Mouse (Mus musculus) brain, embryonic 14.5 days (tissue): ENCODE measurements around the gene Amz1.

ENCODE experiments used
- CTCF ChIP-seq: fragments of 200-500 bp; IDR thresholded peaks from 2 replicates; pipeline ENCODE4 v1.5.1; 2012; ENCODE audit warnings: inconsistent platforms, mild to moderate bottlenecking, moderate library complexity, borderline replicate concordance; ENCODE audit not compliant: insufficient read depth, insufficient read length; ENCODE audit errors: extremely low read depth
- POLR2A ChIP-seq: fragments of 200-500 bp; IDR thresholded peaks from 2 replicates; pipeline ENCODE4 v1.6.1; 2012; ENCODE audit warnings: mild to moderate bottlenecking, inconsistent platforms, borderline replicate concordance; ENCODE audit not compliant: poor library complexity, insufficient read depth, insufficient read length, severe bottlenecking; ENCODE audit errors: extremely low read depth

- TF ChIP-seq CTCF (no peak), POLR2A (no peak)
Measured at GRCm38 (mm10) chr5:140795176-140795575, 71.2 kb downstream of the Amz1 start.
